Mouse (Mus musculus) kidney, embryonic 14.5 days (tissue): ENCODE data around the gene Blmh. TPM values are rescaled to one million over a fixed set of nuclear protein-coding genes. Genes with fewer than 3 reads are reported as not detected.

Source experiments
- ATAC-seq: fragments of 200-750 bp; cut with Nextera tagmentation; 2 replicates; pipeline ENCODE4 v1.8.0; 2017; ENCODE audit warnings: moderate number of reproducible peaks, mild to moderate bottlenecking, moderate TSS enrichment, moderate library complexity; ENCODE audit not compliant: low FRiP score, low TSS enrichment
- H3K27ac ChIP-seq: fragments of 300-500 bp; sonication (generic); 2 replicates; pipeline ENCODE4 v1.5.1; 2014; ENCODE audit warnings: low read depth, mild to moderate bottlenecking, low read length, moderate library complexity, mixed read lengths
- H3K27me3 ChIP-seq: fragments of 300-500 bp; sonication (generic); 2 replicates; pipeline ENCODE4 v1.6.1; 2014; ENCODE audit warnings: mild to moderate bottlenecking, low read length; ENCODE audit not compliant: control insufficient read depth, insufficient read depth
- H3K36me3 ChIP-seq: fragments of 300-500 bp; sonication (generic); 2 replicates; pipeline ENCODE4 v1.6.1; 2014; ENCODE audit warnings: low read length, mixed read lengths; ENCODE audit not compliant: control insufficient read depth, insufficient read depth
- H3K4me1 ChIP-seq: fragments of 300-500 bp; sonication (generic); 2 replicates; pipeline ENCODE4 v1.6.1; 2014; ENCODE audit warnings: low read length, mixed read lengths; ENCODE audit not compliant: control insufficient read depth, insufficient read depth
- H3K4me2 ChIP-seq: fragments of 300-500 bp; sonication (generic); replicated peaks from 2 replicates; pipeline ENCODE4 v1.6.1; 2014; ENCODE audit warnings: low read depth, mild to moderate bottlenecking, low read length
- H3K4me3 ChIP-seq: fragments of 300-500 bp; sonication (generic); 2 replicates; pipeline ENCODE4 v1.5.1; 2014; ENCODE audit warnings: mild to moderate bottlenecking, low read length
- H3K9ac ChIP-seq: fragments of 300-500 bp; sonication (generic); 2 replicates; pipeline ENCODE4 v1.6.1; 2014; ENCODE audit warnings: low read depth, mild to moderate bottlenecking, low read length, moderate library complexity
- H3K9me3 ChIP-seq: fragments of 300-500 bp; sonication (generic); 2 replicates; pipeline ENCODE4 v1.6.1; 2016; ENCODE audit warnings: low read length; ENCODE audit not compliant: control insufficient read depth
- whole genome bisulfite sequencing: fragments of 180-500 bp; shearing (Covaris S2); extraction: QIAGEN DNeasy Blood & Tissue Kit; methylation state at CpG from one replicate; pipeline ENCODE4 v1.1.7; 2014; 5-methylcytosine and 5-hydroxymethylcytosine counted together
- polyA plus RNA-seq: library from polyadenylated mRNA; unstranded; fragments of >200 nt; fragmentation: Nextera tagmentation; extraction: Ambion mirVana; gene quantifications from 2 replicates; pipeline ENCODE4 v1.2.1, GENCODE M21; 2014

Gene Blmh
- polyA plus RNA-seq, 1 experiment from 2014 or later = 160 TPM

DNA sequence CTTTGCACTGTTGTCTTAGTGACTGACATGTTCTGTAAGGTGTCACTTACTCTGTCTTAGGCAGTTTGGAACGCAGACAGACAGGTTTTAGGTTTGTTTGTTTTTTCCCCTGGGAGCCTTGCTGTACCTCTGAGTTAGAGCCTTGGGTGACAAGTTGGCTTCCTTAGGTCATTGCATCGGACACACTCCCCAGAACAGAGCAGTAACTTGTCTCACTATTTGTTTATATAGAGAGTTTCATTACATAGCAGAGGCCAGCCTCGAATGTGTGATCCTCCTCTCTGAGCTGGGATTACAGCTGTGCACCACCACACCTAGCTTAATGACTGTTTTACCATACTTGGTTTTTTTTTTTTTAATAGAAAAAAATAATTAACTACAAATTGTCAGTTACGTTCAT is 57.8 kb downstream of the Blmh start:
- H3K9me3 ChIP-seq = no peaks in the 10 kb centered on the region
- H3K27me3 ChIP-seq = no peaks in the 10 kb centered on the region
- WGBS = 34% methylated on average over 4 of the region's 4 CpGs
- H3K36me3 ChIP-seq = peaks cover 66% of the 10 kb centered on the region
- H3K4me3 ChIP-seq = no peak overlapping the region
- no peak overlapping the region for H3K27ac ChIP-seq
- no peaks in the 10 kb centered on the region for H3K4me1 ChIP-seq
- no peak overlapping the region for H3K4me2 ChIP-seq
- ATAC-seq = peak; percentile 84; the same call in 1 of the 2 replicates
- no peak overlapping the region for H3K9ac ChIP-seq

DNA sequence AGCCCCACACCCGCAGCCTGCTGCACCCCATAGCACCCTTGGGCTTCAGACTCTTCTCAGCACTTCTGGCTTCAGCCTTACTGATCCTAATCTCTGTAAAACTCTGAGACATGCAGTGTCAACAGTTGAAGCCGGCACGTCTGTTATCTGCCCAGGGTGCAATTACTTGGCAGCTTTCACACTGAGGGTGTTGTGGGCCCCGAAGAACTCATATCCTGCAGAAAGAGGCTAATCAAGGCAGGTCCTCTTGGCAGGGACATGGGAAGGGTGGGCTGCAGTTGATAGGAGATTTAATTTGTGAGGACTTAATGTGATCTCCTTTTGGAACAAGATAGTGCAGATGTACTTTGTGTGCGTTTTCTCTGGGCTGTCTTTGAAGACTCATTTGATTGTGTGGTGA is 59.0 kb downstream of the Blmh start:
- 71% methylated on average over 5 of the region's 5 CpGs for WGBS
- H3K27ac ChIP-seq = no peak overlapping the region
- H3K36me3 ChIP-seq = peaks cover 58% of the 10 kb centered on the region
- no peak overlapping the region for H3K4me2 ChIP-seq
- H3K9ac ChIP-seq = no peak overlapping the region
- H3K9me3 ChIP-seq = no peaks in the 10 kb centered on the region
- no peak for ATAC-seq
- no peak overlapping the region for H3K4me3 ChIP-seq
- H3K4me1 ChIP-seq = no peaks in the 10 kb centered on the region
- no peaks in the 10 kb centered on the region for H3K27me3 ChIP-seq

- no peaks in the 10 kb centered on the region for H3K4me1 ChIP-seq
- ATAC-seq = no peak
- H3K36me3 ChIP-seq = peaks cover 53% of the 10 kb centered on the region
- H3K4me2 ChIP-seq = no peak overlapping the region
- H3K27me3 ChIP-seq = no peaks in the 10 kb centered on the region
- no peaks in the 10 kb centered on the region for H3K9me3 ChIP-seq
- no peak overlapping the region for H3K9ac ChIP-seq
- no peak overlapping the region for H3K4me3 ChIP-seq
- no peak overlapping the region for H3K27ac ChIP-seq
These were observed 59.6 kb downstream of the Blmh start for GRCm38 (mm10) chr11:76984173-76984572.

DNA sequence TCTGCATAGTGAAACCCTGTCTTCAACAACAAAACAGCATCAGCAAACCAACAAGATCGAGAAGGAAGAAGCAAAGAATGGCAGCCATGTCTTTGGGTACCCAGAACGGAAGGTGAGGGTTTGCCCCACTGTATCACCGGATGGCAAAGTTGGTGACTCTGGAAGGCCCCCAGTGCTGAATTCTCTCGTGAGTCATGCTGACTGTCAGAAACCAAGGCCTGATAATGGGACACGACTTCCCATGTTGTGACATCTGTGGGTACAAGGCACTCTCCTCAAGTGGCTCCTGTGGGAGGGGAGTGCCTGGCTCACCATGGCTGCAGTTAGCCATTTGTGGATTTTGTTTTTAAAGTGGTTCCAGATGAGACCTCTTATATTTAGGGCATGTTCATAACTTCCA is 66.2 kb downstream of the Blmh start:
- Histone ChIP-seq H3K36me3 (peaks cover 19% of the 10 kb centered on the region), H3K4me3 (no peak overlapping the region), H3K9me3 (no peaks in the 10 kb centered on the region), H3K4me2 (no peak overlapping the region), H3K4me1 (no peaks in the 10 kb centered on the region), H3K9ac (no peak overlapping the region), H3K27ac (no peak overlapping the region), H3K27me3 (peaks cover 4% of the 10 kb centered on the region)
- 80% methylated on average over 5 of the region's 5 CpGs for WGBS
- no peak for ATAC-seq

GRCm38 (mm10) chr11:76992886-76993285 is 68.3 kb downstream of the Blmh start:
- no peak overlapping the region for H3K4me3 ChIP-seq
- no peaks in the 10 kb centered on the region for H3K4me1 ChIP-seq
- H3K36me3 ChIP-seq = no peaks in the 10 kb centered on the region; the same call in 1 of the 2 replicates
- H3K27ac ChIP-seq = no peak overlapping the region
- peaks cover 21% of the 10 kb centered on the region for H3K27me3 ChIP-seq
- no peak for ATAC-seq
- H3K9me3 ChIP-seq = no peaks in the 10 kb centered on the region
- WGBS = 47% methylated on average over 4 of the region's 4 CpGs
- no peak overlapping the region for H3K9ac ChIP-seq
- no peak overlapping the region for H3K4me2 ChIP-seq

GRCm38 (mm10) chr11:76995966-76996672 is 71.5 kb downstream of the Blmh start:
- no peaks in the 10 kb centered on the region for H3K9me3 ChIP-seq
- ATAC-seq = no peak
- 69% methylated on average over 20 of the region's 20 CpGs for WGBS
- no peak overlapping the region for H3K27ac ChIP-seq
- no peak overlapping the region for H3K4me3 ChIP-seq
- H3K27me3 ChIP-seq = peaks cover 44% of the 10 kb centered on the region
- H3K4me2 ChIP-seq = no peak overlapping the region
- no peak overlapping the region for H3K9ac ChIP-seq
- H3K4me1 ChIP-seq = peaks cover 13% of the 10 kb centered on the region; the same call in 1 of the 2 replicates
- no peaks in the 10 kb centered on the region for H3K36me3 ChIP-seq

DNA sequence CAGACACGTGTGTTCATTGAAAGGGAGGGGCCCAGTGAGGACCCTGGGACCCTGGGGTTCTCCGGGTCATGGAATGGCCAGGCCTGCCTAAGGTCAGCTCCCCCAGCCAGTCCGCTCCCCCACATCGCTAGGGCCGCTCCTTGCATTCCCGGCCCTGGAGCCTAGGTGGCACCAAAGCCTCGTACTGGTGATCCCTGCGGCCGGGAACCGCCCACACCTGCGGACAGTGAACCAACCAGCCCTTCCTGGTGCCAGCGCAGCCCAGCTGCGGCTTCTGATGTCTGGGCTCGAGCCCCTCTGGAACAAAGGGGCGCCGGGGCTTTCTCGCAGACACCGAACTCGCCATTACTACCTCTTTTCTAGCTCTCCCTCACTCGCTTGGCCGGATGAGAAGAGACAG is 72.7 kb downstream of the Blmh start:
- peaks cover 44% of the 10 kb centered on the region for H3K27me3 ChIP-seq
- H3K36me3 ChIP-seq = no peaks in the 10 kb centered on the region
- H3K4me2 ChIP-seq = peak overlapping the region; percentile 85
- H3K27ac ChIP-seq = no peak overlapping the region
- H3K9ac ChIP-seq = 0 out of 2 replicates have a peak overlapping the region, but pooled peaks have one; percentile 37
- H3K9me3 ChIP-seq = no peaks in the 10 kb centered on the region
- H3K4me3 ChIP-seq = peak overlapping the region; percentile 45
- peaks cover 13% of the 10 kb centered on the region; the same call in 1 of the 2 replicates for H3K4me1 ChIP-seq
- 0% methylated on average over 21 of the region's 21 CpGs for WGBS
- peak; percentile 81 for ATAC-seq

- H3K4me2 ChIP-seq = peak within 1 kb of the TSS; percentile 85
- H3K27ac ChIP-seq = no peak within 1 kb of the TSS
- H3K9me3 ChIP-seq = no peaks in the 10 kb centered on the region
- H3K36me3 ChIP-seq = no peaks in the 10 kb centered on the region
- peak within 1 kb of the TSS; percentile 45 for H3K4me3 ChIP-seq
- H3K27me3 ChIP-seq = peaks cover 44% of the 10 kb centered on the region
- H3K9ac ChIP-seq = peak within 1 kb of the TSS; percentile 37; the same call in 1 of the 2 replicates
- no peak for ATAC-seq
- WGBS = under 1% methylated on average over 52 of the region's 52 CpGs
- peaks cover 13% of the 10 kb centered on the region; the same call in 1 of the 2 replicates for H3K4me1 ChIP-seq
These were observed 73.5 kb downstream of the Blmh start, which contains the start of gene Slc6a4 for GRCm38 (mm10) chr11:76997916-76998704. Gene Slc6a4, plus strand, starts transcription at chr11:76998603.
